Mouse (Mus musculus) inflammation-experienced regulatory T-cells, adult 6 months (primary cell): ENCODE measurements around the gene Fndc3c1. TPM values are rescaled to one million over a fixed set of nuclear protein-coding genes. Genes with fewer than 3 reads are reported as not detected.
"Not testable (repeated sequence)": the region's sequence is repeated elsewhere in the genome, so short reads cannot be mapped to it uniquely, and the experiment has no call there.

Source experiments
- ATAC-seq: one replicate; pipeline ENCODE4 v1.8.0; 2017
- polyA plus RNA-seq, 3 experiments: library from polyadenylated mRNA; unstranded; fragments of 100-300 nt; shearing (Covaris generic); gene quantifications; one replicate each; pipeline ENCODE4 v1.2.1; 2017

The Fndc3c1 gene
- under 1 TPM in 1 of 3 experiments, not detected in 2; 0.35 TPM for polyA plus RNA-seq

GRCm38 (mm10) chrX:106485101-106485651, at the start of gene Fndc3c1:
TSS of gene Fndc3c1 (minus strand) at chrX:106485401.
- no peak for ATAC-seq

GRCm38 (mm10) chrX:106486451-106486850, 1.2 kb upstream of the Fndc3c1 start:
- ATAC-seq: no peak

- ATAC-seq: no peak
These were observed 470 bp upstream of the Fndc3c1 start for GRCm38 (mm10) chrX:106485671-106486070.

- not testable (repeated sequence) for ATAC-seq
These were observed 5.3 kb downstream of the Fndc3c1 start for GRCm38 (mm10) chrX:106479891-106480290.

- ATAC-seq: no peak
These were observed 99.9 kb downstream of the Fndc3c1 start for GRCm38 (mm10) chrX:106385304-106385703.

- ATAC-seq: no peak
These were observed 104.6 kb downstream of the Fndc3c1 start for GRCm38 (mm10) chrX:106380608-106381007.

Other genes with a start within 250 kb of the Fndc3c1 start
- gene Fnd3c2, start 230.0 kb downstream of the Fndc3c1 start, polyA plus RNA-seq: not detected
- 1 to 10 TPM; 1.7 to 2.8 (median 2.7) TPM for gene Gm5127, start 97.8 kb upstream of the Fndc3c1 start, polyA plus RNA-seq
- 1 to 10 TPM; 3.1 to 4.2 (median 3.8) TPM for gene Cysltr1, start 118.3 kb upstream of the Fndc3c1 start, polyA plus RNA-seq